8 mouse cellular contexts compared by ENCODE assay signal in genomic region chr3:127225167-127225798, GRCm38 (mm10).
A peak's percentile ranks its signal among the peaks of the same experiment; 100 is the strongest.
DNase-seq lines count a peak whose midpoint lies in the region; ATAC-seq and TF ChIP-seq lines count a peak whose summit lies in the region.
"Had no signal": no experiment of that assay in that cellular context is flagged by ENCODE, and none has a peak within 500 bp of the region (broad histone marks: within the 10 kb centered on the region; RNA-seq: fewer than 3 reads in every experiment).

No protein-coding gene starts in this region.

- 0 out of 2 replicates have a peak, but pooled peaks have one; percentile 27 for ATAC-seq in lung, embryonic 15.5 days (ENCODE audit: borderline replicate concordance, extremely low read depth, low FRiP score, low TSS enrichment)
- ATAC-seq in intestine, postnatal 0 days, result no peak

- no peak for TF ChIP-seq CTCF in lung, adult 2 months (IDR thresholded peaks at IDR 0.05; ENCODE audit: insufficient read depth, low read length)
- no peak for TF ChIP-seq CTCF in intestine, postnatal 0 days (IDR thresholded peaks at IDR 0.05; ENCODE audit: low read depth)

- WGBS in lung, embryonic 15.5 days, result 10% methylated on average over 16 of the region's 16 CpGs
- 14% methylated on average over 16 of the region's 16 CpGs for WGBS in lung, adult 2 months
- WGBS in embryonic facial prominence, embryonic 10.5 days, result 14% methylated on average over 16 of the region's 16 CpGs
- WGBS in intestine, postnatal 0 days, result 8% methylated on average over 16 of the region's 16 CpGs

- DNase-seq in lung, adult 2 months, result no peak
- peak; percentile 22 for DNase-seq in embryonic facial prominence, embryonic 10.5 days (ENCODE audit: low spot score)
- DNase-seq in right cerebral cortex, postnatal 10 days (ENCODE audit: low spot score in 2 of 2), result peak; percentile 65 to 66
- no peak for DNase-seq in adrenal gland, adult (ENCODE audit: inconsistent age in 2 of 2, low spot score in 1 of 2)
- no peak for DNase-seq in kidney, postnatal 10 days

- no peak overlapping the region for H3K9ac ChIP-seq in lung, embryonic 15.5 days
- no peak overlapping the region for H3K9ac ChIP-seq in intestine, postnatal 0 days (ENCODE audit: low read depth, low read length)

- no peak for TF ChIP-seq POLR2A in lung, adult 2 months (IDR thresholded peaks at IDR 0.05; ENCODE audit: borderline replicate concordance, extremely low read depth, low read depth, low read length)

- H3K36me3 ChIP-seq in lung, embryonic 15.5 days, result no peaks in the 10 kb centered on the region
- H3K36me3 ChIP-seq in embryonic facial prominence, embryonic 10.5 days (replicated peaks), result no peaks in the 10 kb centered on the region
- H3K36me3 ChIP-seq in intestine, postnatal 0 days (ENCODE audit: control insufficient read depth, insufficient read depth), result no peaks in the 10 kb centered on the region

- no peak overlapping the region for H3K27ac ChIP-seq in lung, embryonic 15.5 days
- H3K27ac ChIP-seq in embryonic facial prominence, embryonic 10.5 days (replicated peaks), result peak overlapping the region; percentile 69
- no peak overlapping the region for H3K27ac ChIP-seq in intestine, postnatal 0 days (ENCODE audit: low read depth, low read length)
- H3K27ac ChIP-seq: macrophage had no signal

- no peaks in the 10 kb centered on the region for H3K27me3 ChIP-seq in lung, embryonic 15.5 days
- H3K27me3 ChIP-seq in embryonic facial prominence, embryonic 10.5 days (replicated peaks; ENCODE audit: low read depth, poor library complexity, severe bottlenecking), result 0 out of 2 replicates have a peak, but pooled peaks cover 5% of the 10 kb centered on the region
- no peaks in the 10 kb centered on the region for H3K27me3 ChIP-seq in intestine, postnatal 0 days (replicated peaks; ENCODE audit: control insufficient read depth, insufficient read depth, low read length)

- H3K4me3 ChIP-seq in lung, embryonic 15.5 days, result peak overlapping the region; percentile 24
- no peak overlapping the region for H3K4me3 ChIP-seq in lung, adult 2 months (replicated peaks; ENCODE audit: extremely low read depth, low read depth, low read length)
- peak overlapping the region; percentile 50 for H3K4me3 ChIP-seq in embryonic facial prominence, embryonic 10.5 days
- H3K4me3 ChIP-seq in intestine, postnatal 0 days (ENCODE audit: low read depth, low read length), result peak overlapping the region; percentile 31

- peak overlapping the region; percentile 61 for H3K4me2 ChIP-seq in lung, embryonic 15.5 days
- H3K4me2 ChIP-seq in intestine, postnatal 0 days (replicated peaks; ENCODE audit: low read depth), result peak overlapping the region; percentile 67

- H3K4me1 ChIP-seq in lung, embryonic 15.5 days, result peaks cover 10% of the 10 kb centered on the region; the same call in 1 of the 2 replicates
- H3K4me1 ChIP-seq in lung, adult 2 months (ENCODE audit: control insufficient read depth, insufficient read depth, low read length), result no peaks in the 10 kb centered on the region
- H3K4me1 ChIP-seq in embryonic facial prominence, embryonic 10.5 days, result peaks cover 18% of the 10 kb centered on the region
- no peaks in the 10 kb centered on the region; the same call in 1 of the 2 replicates for H3K4me1 ChIP-seq in intestine, postnatal 0 days (replicated peaks; ENCODE audit: control insufficient read depth, insufficient read depth, low read length)

- H3K9me3 ChIP-seq in lung, embryonic 15.5 days, result no peaks in the 10 kb centered on the region
- H3K9me3 ChIP-seq in embryonic facial prominence, embryonic 10.5 days, result no peaks in the 10 kb centered on the region
- H3K9me3 ChIP-seq in intestine, postnatal 0 days (ENCODE audit: control insufficient read depth), result no peaks in the 10 kb centered on the region

Comparison
In these comparisons a context has a peak if more than half of its experiments do, and no peak if none do; other contexts are left out.
1. DNase-seq: peak in embryonic facial prominence, embryonic 10.5 days (single experiment) and right cerebral cortex, postnatal 10 days (2 of 2); none in lung, adult 2 months (single experiment), adrenal gland, adult (0 of 2) and kidney, postnatal 10 days (single experiment).